Mouse (Mus musculus) heart, adult 2 months (tissue): ENCODE data around the gene 1700020L24Rik. TPM values are rescaled to one million over a fixed set of nuclear protein-coding genes. Genes with fewer than 3 reads are reported as not detected.

Source experiments
- DNase-seq, 2 experiments: peaks; one replicate each; pipeline ENCODE4 v3.0.0; 2021
- H3K27ac ChIP-seq: fragments of 200-600 bp; 2 replicates; pipeline ENCODE4 v1.8.1; 2022
- H3K27me3 ChIP-seq: fragments of 200-500 bp; 2 replicates; pipeline ENCODE4 v1.6.1; 2012; ENCODE audit warnings: mild to moderate bottlenecking, low read length, inconsistent platforms, mixed read lengths; ENCODE audit not compliant: control insufficient read depth, insufficient read depth
- H3K36me3 ChIP-seq: fragments of 200-500 bp; 2 replicates; pipeline ENCODE4 v1.6.1; 2012; ENCODE audit warnings: low read length, inconsistent platforms; ENCODE audit not compliant: control insufficient read depth, insufficient read depth
- H3K4me1 ChIP-seq: fragments of 200-500 bp; 2 replicates; pipeline ENCODE4 v1.6.1; 2011; ENCODE audit warnings: low read length; ENCODE audit not compliant: control insufficient read depth, insufficient read depth
- H3K4me3 ChIP-seq: fragments of 200-600 bp; 2 replicates; pipeline ENCODE4 v1.8.1; 2022
- H3K79me2 ChIP-seq: fragments of 200-500 bp; replicated peaks from 2 replicates; pipeline ENCODE4 v1.6.1; 2012; ENCODE audit warnings: mild to moderate bottlenecking, inconsistent platforms, low read length, moderate library complexity, mixed read lengths; ENCODE audit not compliant: control insufficient read depth, insufficient read depth
- H3K9ac ChIP-seq: fragments of 200-500 bp; 2 replicates; pipeline ENCODE4 v1.6.1; 2012; ENCODE audit warnings: low read depth, mild to moderate bottlenecking, control low read depth, inconsistent platforms, low read length, mixed read lengths
- CTCF ChIP-seq: fragments of 200-600 bp; IDR thresholded peaks from 2 replicates; pipeline ENCODE4 v1.8.1; 2022; ENCODE audit warnings: antibody characterized with exemption, mild to moderate bottlenecking, moderate library complexity
- EP300 ChIP-seq: fragments of 200-500 bp; IDR thresholded peaks from 2 replicates; pipeline ENCODE4 v1.6.1; 2011; ENCODE audit warnings: low read depth, low read length, control low read depth; ENCODE audit not compliant: insufficient read depth
- POLR2A ChIP-seq: fragments of 200-500 bp; IDR thresholded peaks from 2 replicates; pipeline ENCODE4 v1.6.1; 2011; ENCODE audit warnings: mild to moderate bottlenecking, low read depth, low read length, control low read depth; ENCODE audit not compliant: insufficient read depth
- WGBS: fragments of 180-500 bp; shearing (Covaris S2); methylation state at CpG from one replicate; pipeline ENCODE4 v1.1.7; 2018; 5-methylcytosine and 5-hydroxymethylcytosine counted together
- intact Hi-C: fragments of 180-260 bp; cut with DNase I; formaldehyde crosslinking; loops from one replicate; pipeline ENCODE4 v1.15.1; 2025
- long read RNA-seq: library from polyadenylated mRNA; stranded (forward); transcript quantifications from one replicate; pipeline ENCODE4 v2.0.0, GENCODE M21; 2021
- polyA plus RNA-seq: library from polyadenylated mRNA; depleted of rRNA; stranded (reverse); fragments of >200 nt; gene quantifications from 2 replicates; pipeline ENCODE4 v1.2.3, GENCODE M21; 2012; rRNA removed
- total RNA-seq, 2 experiments: library from RNA; stranded (reverse); gene quantifications; 2 replicates each; pipeline ENCODE4 v1.2.3; 2021

Gene 1700020L24Rik
- total RNA-seq (not detected), polyA plus RNA-seq (0.27 TPM in 1 of 2 replicates, not detected in the other)
- long read RNA-seq = 0 reads

DNA sequence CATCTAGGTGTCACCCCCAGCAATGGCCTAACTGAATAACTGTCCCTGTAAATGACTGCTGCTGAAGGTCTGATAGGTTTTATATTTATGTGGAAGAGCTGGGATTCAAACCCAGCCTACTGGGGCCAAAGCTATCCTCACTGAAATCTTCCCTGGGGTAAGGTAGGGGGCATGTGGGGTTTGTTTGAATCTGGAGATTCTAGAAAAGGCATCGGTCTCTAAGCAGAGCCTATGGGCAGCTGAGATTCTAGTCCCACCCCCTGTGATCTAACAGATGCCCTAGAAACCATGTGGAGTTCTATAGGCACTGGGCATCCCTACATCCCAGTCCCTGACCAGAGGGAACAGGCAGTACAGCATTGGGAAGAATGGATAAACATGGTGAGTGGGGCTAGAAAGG is at the start of gene 1700020L24Rik:
1700020L24Rik (plus strand) TSS at position 301 of the 400 bp plus-strand sequence.
- H3K27me3 ChIP-seq = no peaks in the 10 kb centered on the region
- H3K79me2 ChIP-seq = no peaks in the 10 kb centered on the region
- H3K4me3 ChIP-seq = no peak within 1 kb of the TSS
- WGBS = 94% methylated on average over 1 of the region's 1 CpGs
- intact Hi-C loops = no loop called here
- no peak within 1 kb of the TSS for H3K9ac ChIP-seq
- no peak for TF ChIP-seq EP300
- no peak for TF ChIP-seq POLR2A
- TF ChIP-seq CTCF = no peak
- no peaks in the 10 kb centered on the region for H3K36me3 ChIP-seq
- H3K27ac ChIP-seq = no peak within 1 kb of the TSS
- no peak for DNase-seq
- H3K4me1 ChIP-seq = peaks cover 6% of the 10 kb centered on the region

DNA sequence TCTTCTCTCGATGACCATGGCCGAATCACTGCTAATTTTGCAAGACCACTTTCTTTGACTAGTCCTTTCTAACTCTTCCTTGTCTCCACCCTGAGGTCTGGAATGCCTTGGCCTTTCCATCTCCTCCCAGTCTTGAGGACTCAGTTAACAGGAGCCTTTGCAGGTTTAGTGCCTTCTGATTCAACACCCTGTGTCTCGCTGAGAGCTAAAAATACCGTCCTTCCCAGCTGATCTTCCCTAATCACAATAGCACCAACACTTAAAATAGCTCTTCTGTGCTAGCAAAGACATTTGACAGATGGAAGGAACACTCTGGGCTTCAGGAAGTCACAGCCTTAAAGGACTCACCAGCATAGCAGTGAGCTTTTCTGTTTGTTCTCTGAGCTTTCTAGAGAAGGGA is 44.4 kb upstream of the 1700020L24Rik start:
- intact Hi-C loops = no loop called here
- peak overlapping the region; percentile 50; the same call in 1 of the 2 replicates for H3K9ac ChIP-seq
- TF ChIP-seq POLR2A (peak; percentile 84), CTCF (no peak), EP300 (0 out of 2 replicates have a peak, but pooled peaks have one; percentile 9)
- H3K4me1 ChIP-seq = peaks cover 4% of the 10 kb centered on the region
- WGBS = 34% methylated on average over 4 of the region's 4 CpGs
- 0 out of 2 replicates have a peak, but pooled peaks cover 1% of the 10 kb centered on the region for H3K79me2 ChIP-seq
- peaks cover 9% of the 10 kb centered on the region for H3K36me3 ChIP-seq
- DNase-seq = peak; percentile 30 to 38
- H3K4me3 ChIP-seq = no peak overlapping the region
- peak overlapping the region; percentile 89 for H3K27ac ChIP-seq
- no peaks in the 10 kb centered on the region for H3K27me3 ChIP-seq

DNA sequence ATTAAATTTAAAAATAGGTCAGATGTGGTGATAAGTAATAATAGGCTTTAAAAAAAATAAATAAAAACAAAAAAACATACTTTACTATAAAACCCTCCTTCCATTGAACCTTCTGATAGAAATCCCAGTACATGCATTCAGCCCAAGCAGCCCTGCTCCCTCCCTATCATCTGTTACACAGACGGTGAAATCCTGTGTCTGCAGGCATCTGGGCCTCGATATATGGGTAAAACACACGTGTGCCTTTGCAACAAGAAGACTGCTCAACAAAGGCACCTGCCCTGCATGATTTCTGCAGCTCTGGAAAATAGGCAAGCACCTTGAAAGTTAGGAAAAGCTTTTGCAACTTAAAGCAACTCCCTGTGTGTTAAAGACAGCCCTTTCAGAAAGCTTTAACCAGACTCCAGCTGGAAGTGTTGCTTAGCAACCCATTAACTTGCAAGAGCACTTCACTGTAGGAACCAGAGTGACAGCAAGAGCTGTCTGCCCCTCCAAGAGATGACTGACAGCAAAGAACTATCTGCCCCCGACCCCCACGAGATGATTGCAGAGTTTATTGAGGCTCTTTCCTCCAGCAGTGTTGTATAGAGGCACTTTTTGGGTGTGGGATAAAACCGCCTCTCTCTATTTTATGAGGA is 42.6 kb upstream of the 1700020L24Rik start:
- WGBS = 52% methylated on average over 6 of the region's 6 CpGs
- Histone ChIP-seq H3K79me2 (0 out of 2 replicates have a peak, but pooled peaks cover 1% of the 10 kb centered on the region), H3K27me3 (no peaks in the 10 kb centered on the region), H3K9ac (no peak overlapping the region), H3K4me1 (peaks cover 4% of the 10 kb centered on the region), H3K27ac (no peak overlapping the region), H3K36me3 (peaks cover 9% of the 10 kb centered on the region), H3K4me3 (no peak overlapping the region)
- intact Hi-C loops = no loop called here
- TF ChIP-seq EP300 = no peak
- no peak for TF ChIP-seq POLR2A
- no peak for DNase-seq

DNA sequence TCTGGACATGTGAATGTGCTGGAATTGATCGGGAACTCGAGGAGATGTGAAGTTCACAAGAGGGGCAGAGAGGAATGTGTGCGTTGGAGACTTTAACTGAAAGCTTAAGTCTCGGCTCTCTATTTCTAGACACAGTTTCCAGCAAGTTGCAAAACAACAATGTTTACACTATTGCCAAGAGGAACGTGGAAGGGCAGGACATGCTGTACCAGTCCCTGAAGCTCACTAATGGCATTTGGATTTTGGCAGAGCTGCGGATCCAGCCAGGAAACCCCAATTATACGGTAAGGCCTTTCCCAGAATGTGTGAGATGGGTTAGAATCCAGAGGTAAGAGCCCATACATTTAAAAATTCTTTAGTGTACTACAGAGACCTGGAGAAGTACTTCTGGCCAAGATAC is 39.9 kb upstream of the 1700020L24Rik start:
- no peak overlapping the region for H3K4me3 ChIP-seq
- TF ChIP-seq CTCF (no peak), EP300 (0 out of 2 replicates have a peak, but pooled peaks have one; percentile 48), POLR2A (no peak)

DNA sequence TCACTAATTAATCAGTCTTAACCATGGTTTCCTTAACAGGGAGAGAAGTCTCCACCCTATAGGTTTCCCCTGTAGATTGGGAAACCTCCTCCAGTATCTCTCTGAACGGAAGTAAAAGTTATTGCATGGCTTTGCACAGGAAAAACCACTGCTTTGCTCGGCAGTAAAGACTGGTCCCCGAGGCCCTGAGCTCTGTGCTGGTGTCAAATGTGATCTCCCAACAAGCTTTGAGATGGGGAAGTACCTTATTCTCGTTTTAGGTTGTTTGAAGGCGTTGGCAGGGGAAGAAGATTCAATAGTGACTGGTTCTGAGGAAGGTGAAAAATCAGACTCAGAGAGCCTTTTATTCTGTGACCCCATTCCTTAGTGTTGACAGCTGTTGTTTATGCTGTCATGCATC is 38.8 kb upstream of the 1700020L24Rik start:
- Histone ChIP-seq H3K4me1 (peaks cover 4% of the 10 kb centered on the region), H3K9ac (no peak overlapping the region), H3K79me2 (no peaks in the 10 kb centered on the region), H3K36me3 (peaks cover 6% of the 10 kb centered on the region), H3K27ac (no peak overlapping the region), H3K27me3 (no peaks in the 10 kb centered on the region), H3K4me3 (no peak overlapping the region)
- WGBS = 70% methylated on average over 5 of the region's 5 CpGs
- intact Hi-C loops = no loop called here
- no peak for DNase-seq
- no peak for TF ChIP-seq EP300
- no peak for TF ChIP-seq POLR2A
- no peak for TF ChIP-seq CTCF

More for the DNA sequence above, 39.9 kb upstream of the 1700020L24Rik start:
- peak in 1 of 2 experiments; percentile 46 for DNase-seq
- H3K4me1 ChIP-seq = peaks cover 4% of the 10 kb centered on the region
- intact Hi-C loops = no loop called here
- WGBS = 67% methylated on average over 7 of the region's 7 CpGs
- peaks cover 6% of the 10 kb centered on the region for H3K36me3 ChIP-seq
- H3K27ac ChIP-seq = peak overlapping the region; percentile 47
- H3K79me2 ChIP-seq = no peaks in the 10 kb centered on the region
- no peak overlapping the region for H3K9ac ChIP-seq
- no peaks in the 10 kb centered on the region for H3K27me3 ChIP-seq

DNA sequence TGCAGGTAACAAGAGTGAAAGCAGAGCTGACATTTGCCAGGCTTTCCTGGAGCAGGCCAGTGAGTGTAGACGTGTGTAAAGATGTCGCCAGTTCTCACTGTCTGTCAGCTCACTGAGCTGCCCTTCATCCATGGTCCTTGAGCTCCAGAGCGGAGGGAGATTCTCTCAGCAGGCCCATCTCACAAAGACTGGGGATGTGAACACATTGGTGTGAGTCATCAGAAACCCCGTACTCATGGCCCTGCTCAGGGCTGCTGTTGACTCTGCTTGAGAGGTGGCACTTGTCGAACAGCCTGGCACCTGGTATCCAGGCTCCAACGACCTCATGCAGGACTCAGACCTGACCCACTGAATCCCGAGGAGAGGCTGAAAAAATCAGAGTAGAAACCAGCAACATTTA is 33.7 kb upstream of the 1700020L24Rik start:
- TF ChIP-seq POLR2A = no peak
- TF ChIP-seq EP300 = no peak
- no peak for TF ChIP-seq CTCF
- Histone ChIP-seq H3K4me3 (no peak overlapping the region), H3K79me2 (no peaks in the 10 kb centered on the region), H3K4me1 (no peaks in the 10 kb centered on the region), H3K36me3 (no peaks in the 10 kb centered on the region), H3K9ac (no peak overlapping the region), H3K27me3 (no peaks in the 10 kb centered on the region), H3K27ac (no peak overlapping the region)
- 76% methylated on average over 7 of the region's 7 CpGs for WGBS
- no peak for DNase-seq
- intact Hi-C loops = no loop called here
